Mouse (Mus musculus): ENCODE measurements around the gene Zfp618.

DNA sequence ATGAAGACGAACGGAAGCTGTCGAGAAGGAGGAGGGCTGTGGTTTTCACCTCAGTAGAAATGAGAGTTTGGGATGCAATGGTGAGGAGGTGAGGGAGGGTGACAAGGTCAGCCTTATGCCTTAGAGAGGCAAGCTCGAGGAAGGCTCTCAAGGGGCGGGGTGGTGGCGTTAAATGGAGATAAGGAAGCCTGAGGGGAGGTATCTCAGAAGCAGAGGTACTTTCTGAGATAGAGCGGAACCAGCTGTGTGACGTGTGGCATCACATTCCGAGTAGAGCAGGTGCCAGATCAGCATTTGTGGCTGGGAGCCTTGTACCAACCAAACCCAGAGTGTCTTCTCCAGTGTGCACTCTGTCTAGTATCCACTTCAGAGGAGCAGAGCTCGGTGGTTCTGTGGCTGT is 73.6 kb downstream of the Zfp618 start:
- no peak for TF ChIP-seq CTCF (IDR thresholded peaks at IDR 0.05; ENCODE audit: borderline replicate concordance, insufficient read depth, low read length)
- no peak for TF ChIP-seq POLR2A (IDR thresholded peaks at IDR 0.05; ENCODE audit: low read depth, low read length)

Data from embryonic fibroblast, embryonic 13.5 days (primary cell).